Mouse (Mus musculus) kidney, adult 2 months (tissue): ENCODE results near the gene Snrnp25.
"Not testable (repeated sequence)": the region's sequence is repeated elsewhere in the genome, so short reads cannot be mapped to it uniquely, and the experiment has no call there.

Experiments used
- CTCF ChIP-seq: fragments of 200-500 bp; conservative IDR thresholded peaks from 2 replicates; pipeline ENCODE4 v1.5.1; 2011; ENCODE audit warnings: low read depth, mild to moderate bottlenecking, control low read depth, low read length, moderate library complexity, mixed read lengths; ENCODE audit not compliant: insufficient read depth, insufficient read length
- POLR2A ChIP-seq: fragments of 200-500 bp; IDR thresholded peaks from one replicate; pipeline ENCODE4 v1.6.1; 2011; ENCODE audit warnings: low read depth, low read length, control low read depth

DNA sequence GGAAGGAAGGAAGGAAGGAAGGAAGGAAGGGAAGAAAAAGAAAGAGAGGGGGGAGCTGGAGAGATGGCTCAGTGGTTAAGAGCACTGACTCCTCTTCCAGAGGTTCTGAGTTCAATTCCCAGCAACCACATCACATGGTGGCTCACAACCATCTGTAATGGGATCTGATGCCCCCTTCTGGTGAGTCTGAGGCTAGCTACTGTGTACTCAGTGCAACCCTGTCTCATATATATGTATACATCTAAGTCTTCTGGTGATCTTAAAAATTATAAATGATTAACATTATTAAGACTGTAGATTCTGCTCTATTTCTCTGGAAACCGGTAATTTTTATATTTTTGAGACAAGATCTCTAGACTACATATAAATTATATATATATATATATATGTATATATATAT is 4.2 kb upstream of the Snrnp25 start:
- TF ChIP-seq CTCF, POLR2A: not testable (repeated sequence)
